Mouse (Mus musculus) CH12.LX (cell line): ENCODE results near the gene Sod2. TPM values are rescaled to one million over a fixed set of nuclear protein-coding genes. Genes with fewer than 3 reads are reported as not detected.
"Not testable (repeated sequence)": the region's sequence is repeated elsewhere in the genome, so short reads cannot be mapped to it uniquely, and the experiment has no call there.

Experiments used
- DNase-seq: peaks from one replicate; pipeline ENCODE4 v3.0.0-alpha.2; 2013; ENCODE audit errors: extremely low read depth
- H3K27ac ChIP-seq: 2 replicates; pipeline ENCODE4 v1.5.1; 2012; ENCODE audit warnings: low read depth, mild to moderate bottlenecking, control low read depth, moderate library complexity; ENCODE audit not compliant: insufficient read depth
- H3K27me3 ChIP-seq: replicated peaks from 2 replicates; pipeline ENCODE3; 2012; ENCODE audit warnings: inconsistent platforms
- H3K36me3 ChIP-seq, 2 experiments: replicated peaks in 1 of 2; 2 replicates each; pipeline versions ENCODE3 to v1.6.1; 2012; ENCODE audit warnings: inconsistent platforms in 1 of 2, low read length in 1 of 2, mild to moderate bottlenecking in 1 of 2, mixed read lengths in 1 of 2, moderate library complexity in 1 of 2; ENCODE audit not compliant: control insufficient read depth in 1 of 2, insufficient read depth in 1 of 2
- H3K4me1 ChIP-seq, 2 experiments: 2 replicates each; pipeline ENCODE4 v1.6.1; 2012; ENCODE audit warnings: inconsistent platforms in 1 of 2, moderate library complexity in 1 of 2; ENCODE audit not compliant: insufficient read depth in 2 of 2, control insufficient read depth in 1 of 2
- H3K4me2 ChIP-seq: 2 replicates; pipeline ENCODE4 v1.6.1; 2012; ENCODE audit warnings: low read depth, mild to moderate bottlenecking, control low read depth; ENCODE audit not compliant: poor library complexity, insufficient read depth, severe bottlenecking
- H3K4me3 ChIP-seq, 3 experiments: fragments of 150-350 bp in 1 of 3; sonication (generic) in 1 of 3; replicated peaks in 1 of 3; 2 replicates each; pipeline versions ENCODE3 to v1.5.1; 2011 to 2012; ENCODE audit warnings: low read depth in 2 of 3, low read length in 2 of 3, mild to moderate bottlenecking in 2 of 3, moderate library complexity in 2 of 3, control low read depth in 1 of 3, improper control_type of control experiment in 1 of 3, inconsistent platforms in 1 of 3, mixed read lengths in 1 of 3; ENCODE audit not compliant: poor library complexity in 1 of 3
- H3K79me2 ChIP-seq: replicated peaks from 2 replicates; pipeline ENCODE4 v1.6.1; 2012; ENCODE audit warnings: mild to moderate bottlenecking, moderate library complexity; ENCODE audit not compliant: control insufficient read depth, poor library complexity, insufficient read depth, severe bottlenecking; ENCODE audit errors: extremely low read depth
- H3K9ac ChIP-seq: 2 replicates; pipeline ENCODE4 v1.6.1; 2012; ENCODE audit warnings: low read depth, mild to moderate bottlenecking, control low read depth, moderate library complexity; ENCODE audit not compliant: insufficient read depth
- H3K9me3 ChIP-seq: replicated peaks from 2 replicates; pipeline ENCODE3; 2012; ENCODE audit warnings: low read length, inconsistent platforms, mixed read lengths
- CTCF ChIP-seq, 2 experiments: IDR thresholded peaks in 1 of 2; conservative IDR thresholded peaks in 1 of 2; 2 replicates each; pipeline ENCODE4 v1.5.1; 2011 to 2012; ENCODE audit warnings: low read depth in 2 of 2, low read length in 2 of 2, improper control_type of control experiment in 1 of 2, inconsistent platforms in 1 of 2, mild to moderate bottlenecking in 1 of 2, moderate library complexity in 1 of 2
- SMC3 ChIP-seq: IDR thresholded peaks from 2 replicates; pipeline ENCODE4 v1.6.1; 2011; ENCODE audit warnings: low read depth, low read length, improper control_type of control experiment
- dilution Hi-C: fragments of 300-500 bp; cut with MboI; formaldehyde crosslinking; loops from 2 replicates; pipeline ENCODE4 v1.14.3; 2020; ENCODE audit warnings: low sequenced_read_pairs; ENCODE audit not compliant: extremely low pct_unique_long_range_greater_than_20kb, extremely low pct_ligation_motif_present
- in situ Hi-C: fragments of 300-500 bp; cut with MboI; formaldehyde crosslinking; loops from 3 replicates; pipeline ENCODE4 v1.14.3; 2019; ENCODE audit warnings: low sequenced_read_pairs, low pct_ligation_motif_present, low pct_unique_long_range_greater_than_20kb, mixed read lengths
- polyA plus RNA-seq: library from polyadenylated mRNA; unstranded; fragments of >175 nt; gene quantifications from 2 replicates; pipeline ENCODE4 v1.2.1, GENCODE M21; 2012; ENCODE audit warnings: low read depth; ENCODE audit not compliant: insufficient read length
- total RNA-seq, 2 experiments: library from RNA; depleted of rRNA; stranded (reverse); fragments of 300-350 nt in 1 of 2; fragments of >200 nt in 1 of 2; gene quantifications; 2 replicates each; pipeline ENCODE4 v1.2.3; 2012 to 2014

Sod2 gene
- total and polyA plus RNA-seq, 3 experiments = 75.6 to 103 (median 89.2) TPM

- TF ChIP-seq CTCF (conservative IDR thresholded peaks at IDR 0.05 in 1 of 2, IDR thresholded peaks at IDR 0.05 in 1 of 2; ENCODE audit: low read depth in 2 of 2, low read length in 2 of 2) (peak in 1 of 2 experiments; percentile 20; a peak in 2 of 4 replicates), SMC3 (peak; percentile 12; the same call in 1 of the 2 replicates)
- H3K27me3 ChIP-seq, H3K79me2 ChIP-seq, H3K27ac ChIP-seq, in situ Hi-C loops, H3K4me1 ChIP-seq, H3K9ac ChIP-seq, DNase-seq, H3K4me2 ChIP-seq, H3K36me3 ChIP-seq, H3K9me3 ChIP-seq, H3K4me3 ChIP-seq, dilution Hi-C loops: not testable (repeated sequence)
These were observed 62.6 kb downstream of the Sod2 start for GRCm38 (mm10) chr17:13069227-13069626.

Other genes starting within 250 kb of the Sod2 start
- 57.5 and 61.8 TPM in 2 replicates for gene Igf2r, start 237.2 kb upstream of the Sod2 start, total RNA-seq (2012; rRNA removed)
- 25.6 and 27.8 TPM in 2 replicates for gene Igf2r, start 237.2 kb upstream of the Sod2 start, total RNA-seq (2014; rRNA removed)
- gene Igf2r, start 237.2 kb upstream of the Sod2 start, polyA plus RNA-seq = 32.3 and 34.6 TPM in 2 replicates
- not detected in 2 replicates for gene Mas1, start 138.7 kb upstream of the Sod2 start, total RNA-seq (2012; rRNA removed)
- not detected in 2 replicates for gene Mas1, start 138.7 kb upstream of the Sod2 start, total RNA-seq (2014; rRNA removed)
- gene Mas1, start 138.7 kb upstream of the Sod2 start, polyA plus RNA-seq = 0.19 TPM in 1 of 2 replicates, not detected in the other
- not detected in 2 replicates for gene Mrgprh, start 130.8 kb upstream of the Sod2 start, total RNA-seq (2012; rRNA removed)
- not detected in 2 replicates for gene Mrgprh, start 130.8 kb upstream of the Sod2 start, total RNA-seq (2014; rRNA removed)
- not detected in 2 replicates for gene Mrgprh, start 130.8 kb upstream of the Sod2 start, polyA plus RNA-seq
- gene Pnldc1, start 96.6 kb upstream of the Sod2 start, total RNA-seq (2012; rRNA removed) = 0.25 and 0.84 TPM in 2 replicates
- 0.11 and 0.19 TPM in 2 replicates for gene Pnldc1, start 96.6 kb upstream of the Sod2 start, total RNA-seq (2014; rRNA removed)
- 0.90 and 1.2 TPM in 2 replicates for gene Pnldc1, start 96.6 kb upstream of the Sod2 start, polyA plus RNA-seq
- gene Tcp1, start 91.1 kb upstream of the Sod2 start, total RNA-seq (2012; rRNA removed) = 540 and 569 TPM in 2 replicates
- 951 and 1,060 TPM in 2 replicates for gene Tcp1, start 91.1 kb upstream of the Sod2 start, total RNA-seq (2014; rRNA removed)
- 560 and 726 TPM in 2 replicates for gene Tcp1, start 91.1 kb upstream of the Sod2 start, polyA plus RNA-seq
- gene Mrpl18, start 90.5 kb upstream of the Sod2 start, total RNA-seq (2012; rRNA removed) = 132 and 184 TPM in 2 replicates
- 197 and 223 TPM in 2 replicates for gene Mrpl18, start 90.5 kb upstream of the Sod2 start, total RNA-seq (2014; rRNA removed)
- gene Mrpl18, start 90.5 kb upstream of the Sod2 start, polyA plus RNA-seq = 150 and 153 TPM in 2 replicates
- gene Acat3, start 66.2 kb upstream of the Sod2 start, total RNA-seq (2012; rRNA removed) = 12.7 and 14.7 TPM in 2 replicates
- 0.31 and 1.4 TPM in 2 replicates for gene Acat3, start 66.2 kb upstream of the Sod2 start, total RNA-seq (2014; rRNA removed)
- 0.77 and 1.00 TPM in 2 replicates for gene Acat3, start 66.2 kb upstream of the Sod2 start, polyA plus RNA-seq
- gene Acat2, start 46.1 kb upstream of the Sod2 start, total RNA-seq (2012; rRNA removed) = 58.6 and 67.1 TPM in 2 replicates
- gene Acat2, start 46.1 kb upstream of the Sod2 start, total RNA-seq (2014; rRNA removed) = 115 and 128 TPM in 2 replicates
- gene Acat2, start 46.1 kb upstream of the Sod2 start, polyA plus RNA-seq = 48.6 and 48.8 TPM in 2 replicates
- 54.1 and 70.0 TPM in 2 replicates for gene Wtap, start 12.7 kb upstream of the Sod2 start, total RNA-seq (2012; rRNA removed)
- 129 and 136 TPM in 2 replicates for gene Wtap, start 12.7 kb upstream of the Sod2 start, total RNA-seq (2014; rRNA removed)
- gene Wtap, start 12.7 kb upstream of the Sod2 start, polyA plus RNA-seq = 88.9 and 119 TPM in 2 replicates
- gene Gpr31b, start 45.5 kb downstream of the Sod2 start, total RNA-seq (2012; rRNA removed) = 5.6 and 6.1 TPM in 2 replicates
- gene Gpr31b, start 45.5 kb downstream of the Sod2 start, total RNA-seq (2014; rRNA removed) = 3.2 and 3.3 TPM in 2 replicates
- 7.8 and 8.0 TPM in 2 replicates for gene Gpr31b, start 45.5 kb downstream of the Sod2 start, polyA plus RNA-seq
- 0.13 TPM in 1 of 2 replicates, not detected in the other for gene Tcp10b, start 54.3 kb downstream of the Sod2 start, total RNA-seq (2012; rRNA removed)
- gene Tcp10b, start 54.3 kb downstream of the Sod2 start, total RNA-seq (2014; rRNA removed) = not detected in 2 replicates
- not detected in 2 replicates for gene Tcp10b, start 54.3 kb downstream of the Sod2 start, polyA plus RNA-seq
- gene Unc93a, start 125.0 kb downstream of the Sod2 start, total RNA-seq (2012; rRNA removed) = 0.55 and 0.71 TPM in 2 replicates
- gene Unc93a, start 125.0 kb downstream of the Sod2 start, total RNA-seq (2014; rRNA removed) = 2.2 and 2.7 TPM in 2 replicates
- 2.0 and 2.4 TPM in 2 replicates for gene Unc93a, start 125.0 kb downstream of the Sod2 start, polyA plus RNA-seq
- not detected in 2 replicates for gene Smok2a, start 214.3 kb downstream of the Sod2 start, total RNA-seq (2012; rRNA removed)
- gene Smok2a, start 214.3 kb downstream of the Sod2 start, total RNA-seq (2014; rRNA removed) = not detected in 2 replicates
- not detected in 2 replicates for gene Smok2a, start 214.3 kb downstream of the Sod2 start, polyA plus RNA-seq
- gene Smok2b, start 223.4 kb downstream of the Sod2 start, total RNA-seq (2012; rRNA removed) = not detected in 2 replicates
- not detected in 2 replicates for gene Smok2b, start 223.4 kb downstream of the Sod2 start, total RNA-seq (2014; rRNA removed)
- gene Smok2b, start 223.4 kb downstream of the Sod2 start, polyA plus RNA-seq = not detected in 2 replicates